Mouse (Mus musculus): ENCODE measurements at regions not wholly inside any gene's neighbourhood (a gene's known extent, or its start where the extent isn't known, plus 50 kb on each side); places are given as distances from the start of the nearest gene placed in this dataset.

DNA sequence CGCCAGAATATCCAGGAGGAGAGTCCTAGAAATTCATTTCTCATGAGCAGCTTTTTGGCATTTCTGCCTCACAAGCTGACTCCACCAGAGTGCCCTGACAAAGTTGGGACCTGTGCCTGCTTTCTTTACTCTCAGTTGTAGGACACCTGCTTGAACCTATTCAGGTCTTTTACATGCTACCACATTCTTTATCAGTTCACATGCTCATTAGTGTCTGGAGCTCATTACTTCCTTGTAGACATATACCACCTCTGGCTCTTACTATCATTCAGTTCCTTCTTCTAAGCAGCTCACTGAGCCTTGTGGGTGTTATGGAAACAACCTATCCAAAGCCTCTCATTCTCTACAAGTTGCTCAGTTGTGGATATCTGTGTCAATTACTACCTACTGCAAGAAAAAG lies 363.4 kb upstream of the Gm5150 start:
- no peak for DNase-seq (ENCODE audit: low spot score)

DNA sequence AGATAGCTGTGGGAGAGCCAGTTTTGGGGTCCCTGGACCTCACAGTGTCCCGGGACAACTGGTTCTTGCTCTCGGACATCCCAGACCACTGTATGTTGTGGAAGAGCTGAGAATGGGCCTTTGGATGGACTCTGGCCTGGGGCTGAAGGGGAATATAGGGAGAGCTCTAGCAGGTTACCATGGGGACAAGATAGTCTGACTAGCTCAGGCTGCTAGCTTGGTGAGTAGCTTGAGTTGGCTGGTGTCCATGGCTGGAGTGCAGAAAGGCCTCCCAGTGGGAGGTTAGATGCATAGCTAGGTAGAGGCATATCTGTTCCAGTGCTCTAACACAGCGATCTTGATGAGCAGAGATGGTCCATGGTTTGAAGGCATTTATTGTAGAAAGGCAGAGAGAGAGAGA lies 356.9 kb upstream of the Gm5150 start:
- no peak for DNase-seq (ENCODE audit: low spot score)

GRCm38 (mm10) chr3:16358999-16359398 lies 352.8 kb upstream of the Gm5150 start:
- DNase-seq (ENCODE audit: low spot score), result no peak

- no peak for DNase-seq (ENCODE audit: low spot score)
Measured at GRCm38 (mm10) chr3:16330750-16331149, 324.5 kb upstream of the Gm5150 start.

GRCm38 (mm10) chr3:16310834-16311233 lies 304.6 kb upstream of the Gm5150 start:
- DNase-seq (ENCODE audit: low spot score), result peak; percentile 37

GRCm38 (mm10) chr3:16277407-16277806 lies 271.2 kb upstream of the Gm5150 start:
- no peak for DNase-seq (ENCODE audit: low spot score)
